Mouse (Mus musculus): ENCODE results near the gene Adamts15.

Adamts15 gene

DNA sequence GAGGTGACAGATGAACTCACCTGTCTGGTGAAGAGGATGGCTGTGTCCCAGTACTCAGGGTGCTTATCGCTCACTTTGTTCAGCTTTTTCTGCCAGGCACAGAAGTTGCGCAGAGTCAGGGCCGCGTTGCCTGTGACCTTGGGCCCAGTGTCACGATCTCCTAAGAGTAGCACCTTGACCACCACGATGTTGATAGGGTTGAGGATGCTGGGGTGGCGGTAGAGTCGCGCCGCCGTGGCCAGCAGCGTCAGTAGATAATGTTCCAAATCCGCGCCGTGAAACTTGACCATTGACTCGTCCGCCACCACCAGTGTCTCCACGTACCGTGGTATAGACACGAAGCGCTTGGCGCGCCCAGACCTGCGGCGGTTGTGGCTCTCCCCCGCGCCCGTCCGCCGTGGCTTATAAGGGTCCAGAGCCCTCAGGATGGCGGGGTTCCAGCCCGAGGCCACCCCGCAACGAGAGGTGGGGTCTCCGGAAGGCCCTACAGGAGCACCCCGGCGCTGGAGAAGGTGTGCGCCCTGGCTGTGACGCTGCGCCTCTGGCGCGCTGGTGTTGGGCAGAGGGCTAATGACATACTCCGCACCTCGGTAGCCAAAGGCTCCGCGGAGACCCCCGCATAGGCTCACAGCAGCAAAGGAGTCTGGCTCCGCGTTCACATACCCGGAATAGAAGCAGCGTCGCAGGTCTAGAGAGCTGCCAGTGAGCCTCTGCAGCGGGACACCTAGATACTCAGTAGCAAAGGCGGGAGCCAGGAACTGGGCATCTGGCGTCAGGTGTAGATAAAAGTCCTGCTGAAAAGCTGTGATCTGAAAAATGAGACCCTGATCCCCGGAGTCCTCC, 770 bp downstream of the Adamts15 start:
- peak in 1 of 2 experiments; percentile 45 for DNase-seq

DNA sequence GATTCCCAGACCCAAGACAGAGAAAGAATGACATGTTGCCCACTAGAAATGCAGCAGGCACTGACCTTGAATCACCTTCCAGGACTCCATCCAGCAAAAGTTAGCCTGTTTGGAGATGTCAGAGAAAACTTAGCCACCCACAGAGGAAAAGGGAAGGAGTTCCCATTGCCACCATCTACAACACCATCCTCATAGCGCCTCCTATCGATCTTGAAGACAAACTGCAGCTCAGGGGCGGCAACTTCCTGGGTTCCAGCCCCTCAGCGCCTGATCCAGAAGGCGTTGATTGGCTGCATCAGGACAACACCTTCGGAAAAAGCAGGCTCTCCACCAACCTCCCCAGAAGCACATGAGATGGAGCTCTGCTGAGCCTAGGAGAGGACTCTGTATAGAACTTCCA, 1.5 kb downstream of the Adamts15 start:
- peak; percentile 45 to 58 for DNase-seq

DNA sequence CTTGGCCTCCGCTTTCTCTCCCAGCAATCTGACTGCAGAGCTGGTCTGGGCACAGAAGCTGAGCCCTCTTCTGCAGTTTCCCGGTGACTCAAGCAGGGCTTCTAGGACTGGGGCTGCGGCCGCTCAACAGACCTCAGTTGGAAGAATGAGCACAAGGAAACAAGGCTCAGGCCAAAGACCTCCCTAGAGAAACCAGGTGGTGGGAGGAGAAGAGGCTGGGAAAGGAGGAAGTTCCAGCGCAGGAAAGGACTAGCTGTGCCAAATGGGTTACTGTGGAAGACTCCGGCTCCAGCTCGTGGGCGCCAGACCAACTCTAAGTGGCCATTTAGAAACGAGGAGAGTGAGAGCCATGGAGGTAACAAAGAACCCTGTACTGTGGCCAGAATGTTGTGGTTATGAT, 2.6 kb downstream of the Adamts15 start:
- peak in 1 of 2 experiments; percentile 33 for DNase-seq

DNA sequence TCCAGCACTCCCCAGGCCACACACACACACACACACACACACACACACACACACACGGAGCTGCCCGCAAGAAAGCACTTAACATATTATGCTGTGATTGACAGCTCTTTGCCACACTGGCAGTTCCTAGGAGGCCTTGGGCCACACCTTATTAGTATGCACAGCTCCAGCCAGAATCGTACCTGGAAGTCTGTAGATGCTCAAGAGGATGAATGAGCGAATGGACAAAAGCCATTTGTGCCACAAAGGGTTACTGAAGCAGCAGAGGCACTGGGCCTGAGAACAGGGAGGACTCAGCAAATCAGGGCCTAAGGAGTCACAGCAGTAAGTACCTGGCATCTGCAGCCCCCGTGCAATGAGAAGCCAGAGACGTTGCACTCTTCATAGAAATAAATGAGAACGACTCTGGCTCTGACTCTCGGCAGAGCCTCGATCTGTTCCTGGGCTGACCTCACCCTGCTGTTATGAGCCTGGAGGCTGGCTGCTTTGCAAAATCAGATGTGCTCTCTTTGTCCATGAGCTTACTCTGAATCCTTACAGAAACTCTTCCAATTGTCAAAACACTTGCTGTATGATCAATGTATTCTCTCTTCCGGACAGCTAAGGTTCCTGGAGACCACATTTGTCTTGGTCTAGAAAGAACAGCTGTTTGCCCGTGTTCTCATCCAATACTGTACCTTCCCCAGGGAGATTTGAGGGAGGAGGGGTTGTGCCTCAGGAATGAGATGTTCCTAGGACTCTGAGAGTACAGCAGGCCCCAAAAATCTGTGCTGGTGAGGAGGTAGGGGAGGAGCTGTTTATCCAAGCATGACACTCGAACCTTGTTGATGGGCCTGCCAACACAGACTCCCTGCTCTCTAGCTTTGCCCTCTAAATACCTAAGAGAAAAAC, 3.5 kb downstream of the Adamts15 start:
- DNase-seq: peak in 1 of 2 experiments; percentile 28

DNA sequence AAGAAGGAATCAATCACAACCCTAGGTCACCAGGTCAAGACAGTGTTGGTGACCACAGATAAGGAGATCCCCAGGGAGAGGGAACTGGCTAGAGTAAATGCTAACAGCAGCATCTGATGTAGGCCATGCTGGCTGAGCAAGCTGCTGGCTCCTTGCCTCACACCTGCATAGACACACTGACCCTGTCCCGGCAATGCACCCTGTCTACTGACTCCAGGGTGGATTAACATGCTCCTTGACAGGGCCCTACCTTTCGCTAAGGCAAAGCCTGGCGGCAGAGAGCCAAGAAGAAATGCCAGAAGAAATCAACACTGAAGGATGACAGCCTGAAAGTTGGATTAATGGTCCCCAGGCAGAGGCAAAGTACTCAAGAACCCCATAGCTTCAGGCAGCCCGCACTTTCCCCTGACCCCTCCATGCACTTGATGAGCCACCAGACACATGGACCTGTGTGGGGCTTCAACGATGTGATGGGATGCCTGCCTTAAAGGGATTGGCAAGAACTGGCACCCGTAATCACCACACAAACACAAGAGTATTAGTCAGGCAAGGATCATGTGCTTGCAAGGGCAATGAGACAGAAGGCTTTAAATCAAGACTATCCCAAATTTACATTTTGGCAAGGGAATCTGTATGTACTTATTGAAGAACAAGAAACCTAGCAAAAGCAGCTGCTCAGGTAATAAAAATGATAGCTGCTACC, 5.8 kb downstream of the Adamts15 start:
- no peak for DNase-seq

DNA sequence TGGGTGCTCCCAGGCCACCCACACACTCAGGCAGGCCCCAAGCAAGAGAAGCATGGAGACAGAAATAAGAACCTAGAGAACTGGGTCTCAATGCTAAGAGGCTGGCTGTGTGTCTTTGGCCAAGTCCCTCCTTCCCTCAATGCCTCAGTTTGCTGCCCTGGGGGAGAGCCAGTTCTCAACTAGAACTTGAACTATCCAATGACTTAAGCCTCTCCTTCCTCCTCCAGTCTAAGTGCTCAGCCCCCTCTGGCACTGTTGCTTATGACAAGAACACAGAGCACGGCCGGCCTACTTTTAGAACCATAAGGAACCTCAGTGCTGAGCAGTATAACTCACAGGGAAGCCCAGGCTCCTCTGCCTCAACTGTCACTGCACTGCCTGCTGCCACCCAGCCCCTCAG, 8.0 kb downstream of the Adamts15 start:
- no peak for DNase-seq

DNA sequence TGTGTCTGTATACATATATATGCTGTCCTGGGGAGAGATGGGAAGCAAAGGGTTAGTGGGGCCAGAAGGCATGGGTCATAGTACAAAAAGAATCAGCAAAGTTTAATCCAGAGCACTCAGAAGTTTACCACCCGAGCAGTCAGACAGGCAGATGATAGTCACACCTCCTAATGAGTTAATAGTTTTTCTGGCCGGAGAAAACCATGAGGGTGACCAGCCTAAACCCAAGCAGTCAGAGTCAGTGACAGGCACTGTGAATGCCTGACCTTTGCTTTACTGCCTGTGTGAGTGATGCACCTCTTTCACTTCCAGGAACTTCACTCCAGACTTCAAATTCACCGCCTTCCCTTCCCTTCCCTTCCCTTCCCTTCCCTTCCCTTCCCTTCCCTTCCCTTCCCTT, 8.8 kb downstream of the Adamts15 start:
- DNase-seq: no peak

DNA sequence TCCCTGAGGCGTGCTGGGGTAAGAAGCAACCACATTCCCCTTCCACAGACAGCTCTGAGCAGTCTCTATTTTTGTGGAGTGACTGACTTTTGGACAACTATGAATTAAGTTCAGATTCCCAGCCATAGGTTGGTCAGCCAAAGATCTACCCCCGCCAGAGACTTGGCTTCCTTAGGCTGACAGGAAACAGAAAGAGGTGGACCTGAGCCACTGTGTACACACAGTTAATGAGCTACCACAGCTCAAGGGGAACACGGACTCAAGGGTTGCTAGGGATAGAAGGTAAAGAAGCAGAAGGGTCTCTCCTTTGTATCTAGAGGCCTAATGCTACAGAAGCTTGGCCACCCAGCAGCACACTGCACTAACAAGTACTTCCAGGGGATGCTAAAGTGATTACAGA, 10.1 kb downstream of the Adamts15 start:
- DNase-seq: no peak

DNA sequence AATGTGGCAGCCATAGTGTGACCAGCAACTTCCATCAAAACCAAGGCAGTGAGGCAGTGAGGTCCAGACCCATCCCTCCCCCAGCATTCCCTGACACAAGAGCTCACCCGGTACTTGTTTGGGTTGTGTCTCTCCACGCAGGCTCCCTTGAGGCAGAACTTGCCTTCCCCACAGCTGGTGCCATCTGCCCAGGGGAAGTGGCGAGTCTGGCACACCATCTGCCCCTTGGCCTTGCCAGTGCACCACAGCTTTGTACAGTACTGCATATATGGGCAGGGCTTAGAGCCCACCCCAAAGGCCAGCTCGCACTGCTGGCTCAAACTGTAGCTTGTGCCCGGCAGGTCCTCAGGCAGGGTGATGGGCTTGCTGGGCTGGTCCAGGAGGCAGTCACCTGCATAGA, 11.8 kb downstream of the Adamts15 start:
- DNase-seq: no peak

DNA sequence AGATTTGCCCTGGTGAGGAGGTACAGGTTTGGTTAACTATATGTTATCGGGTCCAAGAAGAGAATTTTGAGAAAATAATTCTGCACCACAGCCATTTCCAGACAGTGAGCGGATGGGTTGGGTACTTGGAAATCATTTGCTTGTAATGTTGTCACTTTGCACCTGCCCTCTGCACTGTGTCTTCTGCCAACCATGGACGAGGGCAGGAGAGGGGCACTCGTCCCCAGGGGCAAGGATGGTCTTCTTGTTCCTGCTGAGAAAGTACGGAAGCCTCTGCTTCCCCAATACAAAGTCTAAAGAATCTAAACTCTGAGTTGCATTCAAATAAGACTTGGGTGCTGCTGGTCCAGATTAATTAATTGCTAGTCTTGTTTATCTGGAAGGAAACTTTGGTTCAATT, 13.3 kb downstream of the Adamts15 start:
- no peak for DNase-seq

DNA sequence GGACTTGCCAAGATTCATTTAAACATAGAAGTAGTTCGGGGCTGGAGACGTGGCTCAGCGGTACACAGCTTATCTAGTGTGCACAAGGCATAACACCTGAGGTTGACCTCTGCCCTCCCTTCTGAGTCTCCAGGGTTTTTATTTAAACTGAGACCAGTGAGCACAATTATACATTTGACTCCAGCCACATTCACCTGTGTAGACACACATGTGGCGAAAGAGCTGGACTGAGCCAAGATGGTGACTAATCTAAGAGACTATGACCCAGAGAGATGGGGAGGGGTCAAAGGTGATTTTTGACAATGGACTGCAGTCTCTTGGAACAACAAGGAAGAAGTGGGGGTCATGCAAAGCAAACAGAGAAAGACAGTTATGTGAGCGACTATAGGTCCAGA, 14.0 kb downstream of the Adamts15 start:
- DNase-seq: no peak

DNA sequence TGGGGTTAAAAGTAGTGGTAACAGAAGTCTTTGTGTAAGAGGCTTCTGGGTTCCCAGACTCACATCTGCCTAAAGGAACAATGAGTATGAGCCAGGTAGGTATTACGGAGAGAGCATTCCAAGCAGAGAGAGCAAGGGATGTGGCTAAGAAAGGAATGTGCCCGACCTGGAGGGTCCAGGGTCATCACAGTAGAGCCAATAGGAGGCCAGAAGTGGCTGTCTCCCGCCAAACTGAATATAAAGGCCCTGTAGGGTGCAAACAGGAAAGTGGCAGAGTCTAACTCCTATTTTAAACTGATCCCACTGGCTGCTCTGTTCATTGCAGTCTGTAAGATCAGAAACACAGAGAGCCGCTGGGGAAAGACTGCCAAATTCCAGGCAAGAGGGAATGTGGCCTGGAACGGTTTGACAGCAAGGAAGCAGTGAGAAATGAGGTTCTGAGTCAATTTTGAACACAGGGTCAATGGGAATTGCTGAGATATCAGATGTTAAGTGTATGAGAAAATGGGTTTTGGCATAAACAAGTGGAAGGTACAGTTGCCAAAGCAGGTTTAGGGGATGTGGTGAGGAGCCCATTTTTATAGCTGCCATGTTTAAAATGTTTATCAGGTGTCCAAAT, 14.5 kb downstream of the Adamts15 start:
- no peak for DNase-seq

DNA sequence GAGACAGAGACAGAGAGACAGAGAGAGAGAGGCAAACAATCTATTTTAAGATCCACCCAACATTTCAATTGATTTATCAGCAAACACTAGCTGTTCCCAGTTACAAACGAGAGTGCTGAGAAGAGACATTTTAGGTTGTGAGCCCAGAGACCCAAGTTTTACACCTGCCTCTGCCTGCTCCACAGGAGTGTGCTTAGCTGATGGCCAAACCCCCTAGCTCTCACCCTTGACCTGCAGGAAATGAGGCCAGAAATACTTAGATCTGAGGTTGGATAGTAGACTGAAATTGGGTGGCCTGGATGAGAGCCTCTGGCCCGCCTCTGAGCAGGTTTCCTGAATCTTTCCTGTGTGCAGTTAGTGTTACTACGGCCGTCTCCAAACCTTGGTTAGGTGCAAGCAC, 15.8 kb downstream of the Adamts15 start:
- DNase-seq: no peak

DNA sequence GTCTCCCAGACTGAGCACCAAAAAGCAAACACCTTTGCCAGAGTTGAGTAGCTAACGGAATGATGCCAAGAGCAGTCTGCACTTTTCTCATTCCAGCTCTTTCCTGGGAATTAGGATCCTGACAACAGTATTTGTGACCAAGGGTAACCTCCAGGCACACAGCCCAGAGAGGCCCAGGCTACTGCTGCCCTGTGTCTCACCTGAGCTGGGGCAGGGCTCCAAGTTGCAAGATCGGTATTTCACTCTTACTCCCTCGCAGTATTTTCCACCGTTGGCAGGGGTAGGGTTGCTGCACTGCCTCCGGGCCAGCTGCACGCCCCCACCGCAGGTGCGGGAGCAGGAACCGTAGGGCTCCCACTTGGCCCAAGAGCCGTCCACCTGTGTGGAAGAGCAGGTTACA, 16.4 kb downstream of the Adamts15 start:
- no peak for DNase-seq

DNA sequence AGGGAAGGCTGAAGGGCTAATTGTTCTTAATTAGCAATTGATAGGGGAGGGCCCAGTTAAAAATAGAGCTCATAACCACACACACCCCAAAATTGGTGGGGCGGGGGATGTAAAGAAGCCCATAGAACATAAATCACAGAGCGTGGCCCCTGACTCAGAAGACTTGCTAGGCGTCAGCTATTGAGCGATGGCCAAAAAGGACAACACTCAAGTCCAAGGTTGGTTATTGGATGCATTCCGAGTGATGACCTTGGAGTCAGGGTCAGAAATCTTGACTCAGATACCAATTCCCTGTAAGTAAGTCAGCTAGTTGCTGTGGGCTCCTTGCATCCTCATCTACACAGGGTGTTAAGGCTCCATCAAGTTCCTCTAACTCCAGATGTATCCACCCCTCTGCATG, 19.0 kb downstream of the Adamts15 start:
- no peak for DNase-seq

DNA sequence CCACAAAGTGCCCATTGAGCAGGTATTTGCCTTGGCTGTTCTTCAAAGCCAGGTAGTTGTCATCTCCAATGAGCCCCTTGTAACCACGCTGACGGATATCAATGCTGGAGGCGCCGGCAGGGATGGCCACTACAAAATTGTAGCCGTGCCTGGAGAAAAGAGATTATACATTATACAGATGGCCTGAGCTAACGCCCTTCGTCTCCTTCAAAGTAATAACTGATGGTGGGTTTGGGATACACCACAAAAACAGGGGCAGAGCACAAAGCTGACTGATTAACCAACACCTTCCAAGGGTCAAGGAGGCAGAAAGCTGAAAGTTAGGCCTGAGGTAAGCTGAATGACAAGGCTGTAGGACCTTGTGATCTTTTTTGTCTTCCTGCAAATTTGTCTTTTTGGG, 19.6 kb downstream of the Adamts15 start:
- no peak for DNase-seq

DNA sequence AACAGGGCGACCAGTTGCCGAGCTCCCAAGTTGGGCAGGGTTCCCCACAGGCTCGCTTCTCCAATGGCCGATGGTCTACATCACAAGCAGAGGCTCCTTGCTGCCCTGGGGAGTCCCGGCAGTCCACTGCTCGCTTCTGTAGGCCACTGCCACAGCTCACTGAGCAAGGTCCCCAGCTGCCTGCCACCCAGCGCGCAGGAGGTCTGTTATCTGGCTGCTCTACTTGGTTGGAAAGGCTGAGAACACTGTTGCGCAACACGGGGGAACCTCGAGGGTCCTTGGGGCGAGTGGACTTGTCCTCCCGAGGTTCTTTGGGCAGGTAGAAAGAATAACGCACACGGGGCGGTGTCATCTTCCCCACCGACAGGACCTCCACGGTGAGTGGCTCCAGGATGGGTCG, 20.1 kb downstream of the Adamts15 start:
- DNase-seq: no peak

DNA sequence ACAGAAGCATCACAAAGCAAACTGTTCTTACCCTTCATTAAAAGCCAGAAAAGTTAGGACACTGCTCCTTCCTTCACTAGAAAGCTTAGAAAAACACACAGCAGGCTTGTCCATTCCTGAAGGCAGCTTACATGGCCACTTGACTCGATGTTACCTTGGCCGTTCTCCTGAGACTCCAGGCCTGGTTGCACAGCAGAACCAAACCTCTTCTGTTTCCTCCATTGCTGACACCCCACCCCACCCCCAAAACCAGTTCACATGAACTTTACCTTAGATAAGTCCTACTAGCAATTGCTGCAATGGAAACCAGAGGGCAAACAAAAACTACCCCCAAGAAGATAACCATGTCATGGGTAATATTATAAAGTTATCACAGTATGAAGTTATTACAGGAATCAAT, 25.1 kb downstream of the Adamts15 start:
- DNase-seq: no peak

DNA sequence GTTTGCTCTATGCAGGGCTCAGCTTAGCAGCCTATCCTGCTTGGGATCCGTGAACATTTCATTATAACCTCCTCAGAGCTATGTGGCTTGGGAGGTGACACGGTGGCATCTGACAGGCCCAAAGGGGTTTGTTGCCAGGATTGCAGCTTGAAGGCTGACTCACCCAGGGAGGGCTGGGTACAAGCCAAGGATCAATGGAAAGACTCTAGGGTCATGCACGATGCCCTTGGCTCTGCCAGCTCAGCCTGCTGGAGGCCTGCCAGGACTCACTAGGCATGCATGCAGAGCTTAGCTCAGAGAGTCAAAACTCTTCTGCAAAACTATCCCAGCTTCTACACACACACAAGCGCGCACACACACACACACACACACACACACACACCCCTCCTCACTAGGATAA, 25.5 kb downstream of the Adamts15 start:
- DNase-seq: peak; percentile 78 to 86

DNA sequence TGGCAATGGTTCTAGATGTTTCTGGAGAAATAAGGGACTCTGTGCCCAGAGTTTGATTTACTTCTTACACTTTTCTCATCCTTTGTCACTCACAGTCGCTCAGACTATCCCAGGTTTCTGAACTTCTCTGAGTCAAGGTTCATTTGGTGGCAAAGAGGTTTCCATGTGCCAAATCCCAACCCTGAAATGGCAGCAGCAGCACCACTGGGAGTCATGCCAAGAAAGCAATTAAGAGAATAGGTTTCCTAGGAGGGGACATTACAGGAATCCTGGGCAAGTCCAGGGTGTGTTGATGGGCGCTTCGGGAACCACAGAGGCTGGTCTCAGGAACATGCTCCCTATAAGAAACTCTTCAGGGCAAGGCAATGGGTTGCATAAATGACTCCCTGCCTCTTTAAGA, 26.6 kb downstream of the Adamts15 start:
- no peak for DNase-seq

DNA sequence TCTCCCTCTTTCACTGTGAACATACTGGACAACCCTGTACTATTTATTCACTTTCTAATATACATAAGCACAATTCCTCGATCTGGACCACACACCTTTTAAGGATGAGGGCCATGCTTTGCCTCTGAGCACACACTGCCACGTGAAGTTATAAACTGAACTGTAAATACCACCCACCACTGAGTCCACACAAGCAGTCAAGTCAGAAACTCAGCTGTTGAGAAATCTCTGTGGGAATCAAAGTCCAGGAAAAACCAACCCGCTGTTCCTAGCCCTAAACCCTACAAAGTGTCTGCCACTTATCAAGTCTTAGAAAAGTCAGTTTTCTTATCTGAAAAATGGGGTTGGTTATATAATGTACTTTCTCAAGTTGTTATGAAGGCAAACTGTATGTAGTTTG, 36.0 kb downstream of the Adamts15 start:
- DNase-seq: no peak

DNA sequence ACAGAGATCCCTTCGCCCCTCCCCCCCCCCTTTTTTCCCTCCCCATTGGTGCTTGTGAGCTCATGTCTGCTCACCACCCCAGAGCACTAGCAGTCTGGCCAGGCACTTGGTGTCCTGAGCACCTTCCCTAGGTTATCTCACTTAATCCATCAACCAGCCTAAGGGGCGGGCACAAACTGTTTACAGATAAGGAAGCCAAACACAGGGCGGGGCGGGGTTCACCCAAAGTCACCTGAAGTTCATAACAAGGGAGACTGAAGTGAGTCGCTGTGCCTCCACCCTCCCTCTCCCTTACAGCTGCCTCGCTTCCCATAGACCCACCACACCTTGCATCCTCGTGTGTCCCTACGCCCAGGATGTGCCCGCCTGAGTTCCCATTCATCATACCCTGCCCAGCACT, 41.7 kb downstream of the Adamts15 start:
- DNase-seq: no peak

DNA sequence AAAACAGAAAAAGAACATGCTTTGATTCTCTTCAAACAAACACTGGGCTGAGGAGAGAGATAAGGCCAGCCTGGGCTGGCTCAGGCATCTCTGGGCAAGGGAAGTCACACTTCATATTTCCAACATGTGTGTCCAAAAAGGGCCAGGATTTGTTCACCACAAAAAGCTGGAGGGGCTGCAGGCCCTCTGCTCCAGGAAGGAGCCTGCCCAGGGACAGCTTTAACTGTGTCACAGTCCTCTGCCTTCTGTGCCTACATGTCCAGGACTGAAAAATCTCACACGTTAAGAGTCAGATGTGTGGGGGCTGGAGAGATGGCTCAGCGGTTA, 42.3 kb downstream of the Adamts15 start:
- no peak for DNase-seq

All from kidney, postnatal 4 days (tissue).